Mouse (Mus musculus) telencephalon, adult 2 months (tissue): Measurements from ENCODE around the gene Map4k1.

Experiments
- DNase-seq: peaks from one replicate; pipeline ENCODE4 v3.0.0-alpha.2; 2011; ENCODE audit warnings: low read depth, low spot score

Gene Map4k1

DNA sequence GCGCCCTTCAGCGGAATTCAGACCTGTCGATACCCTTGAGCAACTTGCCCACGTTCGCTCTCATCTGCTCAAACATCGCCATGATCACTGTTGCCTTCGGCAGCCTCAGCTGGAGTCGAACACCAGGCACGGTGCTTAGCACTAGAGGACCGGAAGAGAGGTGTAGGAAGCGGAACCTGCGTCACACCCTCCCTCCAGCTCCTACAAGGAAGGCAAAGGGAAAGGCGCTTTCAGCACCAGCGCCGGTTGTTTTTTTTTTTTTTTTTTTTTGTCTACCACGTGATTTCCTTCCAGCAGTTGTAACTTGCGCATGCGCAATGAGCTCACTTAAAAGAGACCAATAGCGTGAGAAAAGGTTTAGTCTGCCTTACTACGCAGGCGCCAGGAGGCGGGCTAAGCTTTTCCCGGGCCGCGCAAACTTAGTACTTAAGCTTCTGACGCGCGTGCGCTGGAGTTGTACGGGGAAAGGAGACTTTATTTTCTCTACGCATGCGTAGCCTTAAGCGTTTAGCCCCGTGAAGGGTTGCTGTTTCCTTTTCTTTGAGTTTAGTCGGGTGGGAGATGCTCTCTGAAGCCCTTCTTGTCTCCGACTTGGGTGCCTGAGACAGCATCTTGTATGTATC is at the start of gene Map4k1, which contains the start of gene Eif3k:
Gene Map4k1, plus strand, starts transcription at position 400 of the 623 bp plus-strand sequence.
Gene Eif3k, minus strand, starts transcription at position 214 of the 623 bp plus-strand sequence.
- peak; percentile 99 for DNase-seq

DNA sequence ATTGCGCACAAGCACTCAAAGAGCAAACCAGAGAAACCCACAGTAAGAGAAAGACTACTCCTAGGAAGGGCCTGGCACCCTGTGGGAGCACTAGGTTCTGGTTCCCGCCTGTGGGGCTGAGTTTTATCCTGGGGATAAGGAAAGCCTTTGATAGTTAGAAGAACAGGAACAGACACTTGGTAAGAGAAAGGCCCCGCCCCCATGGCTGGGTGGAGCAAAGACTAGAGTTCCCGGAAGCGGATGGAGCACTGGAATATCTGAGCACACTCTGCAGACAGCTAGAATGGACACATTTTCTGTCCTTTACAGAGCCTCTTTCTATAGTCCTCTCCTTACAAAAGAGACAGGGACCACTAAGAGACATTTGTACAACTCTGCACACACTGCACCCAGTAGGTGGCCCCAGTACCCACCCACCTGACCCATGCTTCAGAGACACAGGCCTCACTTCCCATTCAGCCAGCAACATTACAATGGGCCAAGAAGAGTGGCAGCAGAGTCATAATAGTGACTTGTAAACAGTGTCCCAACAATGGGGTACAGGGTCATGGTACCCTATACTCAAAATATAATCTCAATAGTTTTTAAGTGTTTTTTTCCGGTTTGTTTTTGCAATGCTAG is 49.3 kb upstream of the Map4k1 start:
- DNase-seq, result no peak

DNA sequence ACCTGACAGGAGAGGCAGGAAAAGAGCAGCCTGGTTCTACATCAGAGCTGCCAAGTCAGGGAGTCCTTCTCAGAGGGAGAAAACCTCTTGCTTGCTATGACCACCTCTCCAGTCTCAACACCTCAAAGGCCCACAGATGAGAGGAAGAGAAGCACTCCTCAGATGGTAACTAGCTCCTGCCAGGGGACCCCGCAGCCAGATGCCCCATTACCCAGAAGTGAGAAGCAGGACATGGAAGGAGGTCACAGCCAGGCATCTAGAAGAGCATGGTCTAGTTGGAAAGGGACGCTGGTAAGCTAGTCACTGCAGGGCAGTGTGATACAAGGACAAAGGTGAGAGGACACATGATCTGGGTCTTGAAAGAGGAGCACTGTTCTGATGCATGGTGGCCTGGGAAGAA is 48.0 kb upstream of the Map4k1 start:
- no peak for DNase-seq

DNA sequence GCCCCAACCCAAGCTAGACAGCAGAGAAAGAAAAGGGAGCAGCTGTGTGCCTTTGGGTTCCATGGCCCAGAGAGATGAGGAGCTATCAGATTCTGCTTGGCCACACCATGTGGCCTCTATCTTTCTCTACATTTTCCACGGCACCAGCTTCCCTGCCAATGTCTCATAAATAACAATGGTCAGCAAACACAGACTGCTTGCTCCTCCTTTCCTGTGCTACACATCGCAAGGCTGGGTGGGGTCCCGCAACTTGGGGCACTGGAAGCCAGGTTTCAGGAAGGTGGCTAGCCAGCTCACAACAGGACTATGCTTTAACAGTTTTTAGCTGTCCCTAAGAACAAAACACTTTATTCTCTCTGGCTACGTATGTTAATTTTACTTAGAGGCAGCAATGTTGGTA is 45.1 kb upstream of the Map4k1 start:
- DNase-seq, result no peak

DNA sequence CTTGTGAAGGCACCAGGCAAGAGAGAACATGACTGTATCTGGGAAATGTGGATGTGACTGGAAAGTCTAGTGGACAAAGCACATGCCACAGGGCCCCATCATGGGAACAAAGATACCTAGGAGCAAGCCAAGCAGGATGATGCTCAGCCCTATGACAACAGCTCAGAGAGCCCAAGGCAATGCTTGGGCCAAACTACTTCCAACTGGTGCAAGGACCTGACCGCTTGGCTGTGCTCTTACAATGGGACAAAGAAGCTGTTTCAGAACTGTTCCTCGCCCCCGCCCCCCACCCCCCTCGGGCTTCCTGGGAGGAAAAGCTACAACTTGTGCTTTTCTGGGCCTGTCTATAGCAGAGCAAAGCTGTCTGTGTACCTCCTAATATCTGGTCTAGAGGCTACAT is 43.2 kb upstream of the Map4k1 start:
- no peak for DNase-seq

DNA sequence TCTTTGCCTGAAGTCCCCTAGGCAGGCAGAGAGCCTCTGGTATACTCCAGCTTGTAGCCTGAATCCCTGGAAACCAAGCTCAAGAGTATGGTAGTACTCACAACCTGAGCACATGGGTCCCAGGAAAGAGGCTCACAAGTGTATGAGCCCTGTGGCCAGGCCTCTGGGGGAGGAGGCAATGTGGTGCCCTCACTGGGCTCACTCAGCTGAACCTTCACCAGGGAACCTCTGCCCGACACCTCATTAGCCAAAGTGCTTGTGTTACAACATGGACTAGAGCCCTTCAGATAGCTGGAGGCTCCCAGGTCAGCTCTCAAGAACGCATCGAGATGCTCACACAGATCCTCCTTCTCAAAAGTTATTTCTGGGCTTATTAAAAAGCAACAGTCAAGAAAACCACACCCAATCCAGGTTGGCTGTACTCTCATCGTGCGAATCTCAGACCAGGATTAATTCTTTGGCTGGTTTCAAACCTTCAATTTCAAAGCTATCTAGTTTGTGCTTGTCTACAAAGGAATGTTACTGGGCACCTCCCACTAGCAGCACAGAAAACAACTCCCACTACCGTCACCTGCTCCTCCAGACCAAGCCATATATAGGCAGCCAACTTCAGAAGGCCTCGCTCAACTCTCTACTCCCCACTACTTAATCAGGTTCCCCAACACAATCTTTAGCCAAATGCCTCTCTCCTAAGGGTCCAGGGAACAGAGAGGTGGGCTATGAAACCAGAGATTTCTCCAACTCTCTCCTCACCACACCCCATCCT is 42.2 kb upstream of the Map4k1 start:
- DNase-seq, result no peak

DNA sequence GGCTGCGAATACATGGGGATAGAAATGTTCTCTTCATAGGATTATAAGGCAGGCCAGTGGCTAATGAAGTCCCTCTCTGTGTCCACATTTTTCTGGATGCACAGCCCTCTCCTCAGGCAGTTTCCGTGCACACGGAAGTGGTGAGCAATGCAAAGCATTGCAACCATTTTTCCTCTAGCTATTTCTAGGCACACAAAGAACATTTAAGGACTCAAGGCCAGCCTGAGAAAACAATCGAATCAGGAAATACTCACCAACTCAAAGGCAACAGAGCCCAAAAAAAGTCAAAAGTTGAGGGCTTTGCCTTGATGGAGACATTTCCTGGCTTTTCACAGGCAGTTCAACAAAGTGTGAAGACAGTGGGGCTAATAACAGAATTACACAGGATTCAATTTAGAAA is 40.7 kb upstream of the Map4k1 start:
- no peak for DNase-seq

DNA sequence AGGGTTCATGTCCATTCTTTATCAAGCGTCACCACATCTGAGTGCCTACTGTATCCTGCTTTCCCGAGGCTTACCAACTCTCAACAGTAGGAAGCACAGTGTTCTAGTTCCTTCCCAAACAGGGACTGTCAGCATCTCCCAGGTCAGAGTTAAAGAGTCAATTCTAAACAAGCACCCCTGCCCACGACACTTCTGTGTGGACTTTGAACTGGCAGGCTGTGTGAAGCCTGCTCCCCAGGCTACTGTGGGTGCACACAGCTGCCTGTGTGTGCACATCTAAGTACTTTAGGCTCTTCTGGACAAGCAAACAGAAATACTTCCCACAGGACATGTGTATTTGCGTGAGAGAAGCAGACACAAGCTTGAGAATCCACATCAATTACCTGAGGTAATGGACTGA is 40.3 kb upstream of the Map4k1 start:
- no peak for DNase-seq

DNA sequence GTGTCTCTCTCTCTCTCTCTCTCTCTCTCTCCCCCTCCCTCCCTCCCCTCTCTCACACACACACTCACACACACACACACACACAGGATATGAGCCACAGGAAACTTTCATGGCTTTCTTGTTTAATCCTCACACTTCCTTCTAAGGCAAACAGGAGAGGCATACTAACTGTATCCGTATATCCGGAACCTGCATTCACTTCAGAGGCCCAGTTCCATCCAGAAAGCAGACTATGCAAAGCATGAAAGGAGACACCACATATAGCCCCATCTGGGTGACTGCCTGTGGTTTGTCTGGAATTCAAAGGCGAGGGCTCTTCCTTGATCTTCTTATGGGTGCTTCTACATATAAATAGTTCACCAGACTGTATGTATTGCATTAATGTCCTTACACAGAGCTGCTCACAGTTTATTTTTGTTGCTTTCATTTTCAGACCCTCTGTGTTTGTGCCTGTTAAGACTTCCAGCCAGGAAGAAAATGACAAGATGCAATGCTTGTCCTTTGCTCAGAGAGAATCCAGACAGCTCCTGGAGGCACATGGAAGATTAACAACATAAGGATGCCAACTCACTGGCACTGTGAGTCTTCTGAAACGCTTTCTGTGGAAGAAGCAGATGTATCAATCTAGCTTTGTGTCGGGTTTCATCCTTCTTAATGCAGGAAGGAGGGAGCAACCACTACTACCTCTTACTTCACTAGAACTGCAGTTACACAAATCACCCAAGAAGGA is 38.2 kb upstream of the Map4k1 start:
- DNase-seq, result peak; percentile 61

DNA sequence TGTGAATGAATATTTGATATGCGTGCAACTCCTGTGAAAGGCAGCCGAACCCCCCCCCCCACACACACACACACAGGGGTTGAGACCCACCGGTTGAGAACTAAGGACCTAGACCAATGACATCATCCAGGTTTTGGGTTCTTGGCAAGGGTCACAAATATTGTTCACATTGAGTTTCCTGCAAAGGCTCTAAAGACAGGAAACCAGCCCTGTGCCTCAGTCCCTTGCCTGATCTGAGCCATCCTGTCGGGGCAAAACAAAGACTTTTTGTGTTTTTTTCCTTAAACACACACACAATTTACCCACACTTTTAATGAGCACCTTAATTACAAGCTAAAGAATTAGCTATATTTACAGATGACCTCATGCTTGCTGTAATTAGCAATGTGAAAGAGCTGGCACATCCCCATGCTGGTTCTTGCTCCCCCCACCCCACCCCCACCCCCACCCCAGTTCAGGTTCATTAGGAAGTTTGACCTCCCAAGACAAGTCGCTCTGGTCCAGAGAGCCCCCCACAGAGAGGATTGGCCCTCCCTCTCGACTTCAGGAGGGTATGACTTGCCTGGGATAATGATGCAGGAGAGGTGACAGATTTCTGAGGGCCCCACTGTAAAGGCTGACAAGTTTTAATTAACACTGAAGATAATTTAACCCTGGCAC is 37.0 kb upstream of the Map4k1 start:
- DNase-seq, result no peak

DNA sequence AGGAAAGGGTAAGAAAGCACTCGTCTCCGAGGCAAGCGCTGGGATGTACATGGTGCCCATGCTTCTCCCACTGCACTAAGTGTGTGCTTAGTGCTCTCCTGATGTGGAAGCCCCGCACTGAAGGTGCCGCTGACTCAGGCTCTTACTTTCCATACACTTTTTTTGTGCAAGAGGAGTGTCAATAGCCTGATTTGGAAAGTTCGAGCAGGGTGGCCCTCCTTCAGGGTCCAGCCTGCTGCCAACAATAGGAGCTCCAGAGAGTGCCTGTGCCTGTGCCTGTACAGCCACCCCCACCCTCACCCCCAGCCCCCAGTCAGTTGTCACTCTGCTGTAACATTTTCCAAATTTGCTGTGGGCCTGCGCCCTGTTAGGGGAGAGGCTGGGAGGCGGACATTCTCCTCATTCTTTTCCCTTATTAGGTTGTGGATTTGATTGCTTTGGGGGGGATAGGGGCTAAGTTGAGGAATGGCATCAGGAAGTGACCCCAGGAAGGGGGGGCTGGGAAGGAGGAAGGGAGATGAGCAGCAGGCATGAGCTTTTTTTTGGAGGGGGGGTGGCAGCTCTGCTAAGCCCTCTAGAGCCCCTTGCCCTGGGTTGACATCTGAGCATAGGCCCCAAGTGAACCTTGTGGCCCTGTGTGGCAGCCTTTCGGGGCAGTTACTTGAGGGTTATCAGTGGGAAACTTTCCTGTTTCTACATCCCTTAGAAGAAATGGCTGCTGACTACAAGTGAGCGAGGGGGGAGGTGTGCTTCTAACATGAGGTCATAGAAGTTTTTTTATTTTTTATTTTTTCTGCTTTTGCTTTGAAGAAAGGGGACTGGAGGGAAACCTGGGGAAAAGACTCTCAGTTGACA is 36.2 kb upstream of the Map4k1 start:
- DNase-seq, result no peak

DNA sequence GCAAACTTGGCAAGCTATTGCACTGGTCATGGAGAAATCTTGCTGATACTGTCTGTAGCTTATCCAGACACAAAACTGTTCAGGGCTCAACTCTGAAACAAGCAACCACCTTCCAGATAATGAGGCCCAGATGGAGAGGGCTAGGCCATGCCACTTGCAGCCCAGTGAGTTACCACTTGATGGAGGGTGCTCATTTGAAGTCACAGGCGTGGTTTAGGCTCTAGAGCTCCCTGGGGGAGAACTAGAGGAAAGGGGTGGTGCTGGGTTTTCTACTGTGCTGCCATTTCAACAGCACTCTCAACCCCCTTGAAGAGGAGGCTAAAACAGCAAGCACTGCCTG is 35.6 kb upstream of the Map4k1 start:
- no peak for DNase-seq

DNA sequence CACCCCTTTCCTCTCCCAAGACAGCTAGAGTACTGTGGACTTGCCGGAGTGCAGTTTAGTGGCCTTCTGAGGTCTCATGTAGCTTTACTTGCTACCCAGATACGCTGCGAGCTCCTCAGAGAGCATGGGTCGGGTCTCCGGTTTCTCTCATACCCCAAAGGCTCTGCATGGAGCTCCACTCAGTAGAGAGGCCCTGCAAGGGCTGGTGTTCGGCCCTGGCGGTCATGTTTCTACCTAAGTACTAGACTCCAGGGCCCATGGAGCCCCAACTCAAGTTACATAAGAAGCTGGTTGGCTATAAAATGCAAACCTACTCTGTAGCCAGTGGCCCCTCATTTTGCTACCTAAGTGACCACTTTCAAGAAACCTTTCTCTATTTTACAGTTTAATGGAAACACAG is 33.1 kb upstream of the Map4k1 start:
- no peak for DNase-seq

DNA sequence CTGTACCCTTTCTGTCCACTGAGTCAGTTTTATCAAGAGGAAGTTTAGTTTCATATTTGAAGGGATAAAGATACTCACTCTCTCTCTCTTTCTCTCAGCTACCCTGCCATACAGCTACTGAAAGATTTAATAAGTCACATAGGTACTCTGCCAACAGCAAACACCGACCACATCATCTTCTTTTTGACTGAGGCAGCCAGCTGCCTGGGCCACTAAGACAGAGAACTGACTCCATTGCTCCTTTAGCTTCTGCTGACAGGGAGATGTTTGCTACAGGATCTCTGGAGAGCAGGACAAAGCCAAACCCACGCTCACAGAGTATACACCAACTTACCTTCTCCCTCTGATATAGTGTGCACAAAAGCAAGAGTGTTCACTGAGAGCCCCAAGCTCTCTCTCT is 32.6 kb upstream of the Map4k1 start:
- no peak for DNase-seq

DNA sequence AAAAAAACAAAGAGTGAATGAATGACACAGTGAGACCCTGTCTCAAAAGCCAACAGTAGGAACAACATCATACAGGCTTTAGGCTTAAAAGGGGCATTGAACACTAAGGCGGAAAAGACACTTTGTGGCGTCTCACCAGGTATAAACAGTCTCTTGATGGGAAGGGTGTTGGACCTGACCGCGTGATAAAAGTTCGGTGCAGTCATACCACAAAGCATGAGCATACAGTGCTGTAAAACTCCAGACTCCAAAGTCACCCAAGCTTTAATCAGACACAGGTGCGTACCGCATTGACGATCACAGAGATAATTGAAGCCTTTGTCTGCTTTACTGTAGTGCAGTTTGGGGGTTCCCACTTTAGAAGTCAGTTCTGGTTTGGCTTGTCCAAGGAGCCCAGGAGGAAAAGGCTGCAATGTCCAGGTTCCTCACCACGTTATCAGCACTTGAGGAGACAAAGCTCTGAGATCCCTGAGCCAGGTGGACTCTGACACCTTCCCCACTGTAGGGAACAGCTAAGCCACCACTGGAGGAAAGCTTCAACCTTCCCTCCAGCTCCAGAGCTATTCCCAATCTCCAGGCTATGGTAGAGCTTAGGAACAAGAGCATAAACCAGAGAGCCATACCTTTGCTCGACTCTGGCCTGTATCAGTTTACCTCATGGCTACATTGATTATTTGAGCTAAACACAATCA is 31.4 kb upstream of the Map4k1 start:
- DNase-seq, result no peak

DNA sequence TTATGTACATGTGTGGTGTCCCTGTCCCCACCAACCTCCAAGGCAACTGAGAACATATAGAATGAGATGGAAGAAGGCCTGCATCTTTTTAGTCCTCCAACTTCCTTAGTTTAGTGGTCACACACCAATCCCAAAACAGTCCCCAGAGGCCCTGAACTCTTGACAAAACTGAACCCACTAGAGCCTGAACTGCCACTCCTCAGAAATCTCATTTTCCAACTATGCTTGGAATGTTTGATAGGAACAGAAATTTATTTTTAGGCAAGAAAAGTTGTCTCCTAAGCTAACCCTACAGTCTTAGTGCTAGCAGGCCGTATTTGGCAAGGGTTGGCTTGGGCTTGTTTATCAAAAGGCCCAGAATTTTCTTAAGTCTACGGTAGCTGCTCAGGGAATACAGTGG is 30.1 kb upstream of the Map4k1 start:
- no peak for DNase-seq

DNA sequence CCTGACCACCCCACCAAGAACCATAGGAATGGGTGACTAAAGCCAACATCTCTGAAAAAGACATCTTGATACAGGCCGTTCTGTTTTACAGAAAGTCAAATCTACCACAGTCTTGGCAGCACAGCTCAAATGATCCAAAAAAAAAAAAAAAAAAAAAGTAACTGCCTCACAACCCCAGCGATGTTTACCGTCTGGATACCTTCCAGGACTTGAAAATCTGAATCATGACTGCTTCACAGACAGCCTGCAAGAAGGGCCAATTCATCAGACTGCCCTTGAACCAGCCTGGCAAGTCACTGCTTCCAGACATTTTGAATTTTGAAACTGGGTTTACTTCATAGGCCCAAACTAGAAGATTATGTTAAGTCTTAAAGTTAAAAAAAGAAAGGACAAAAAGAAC is 29.1 kb upstream of the Map4k1 start:
- DNase-seq, result no peak

DNA sequence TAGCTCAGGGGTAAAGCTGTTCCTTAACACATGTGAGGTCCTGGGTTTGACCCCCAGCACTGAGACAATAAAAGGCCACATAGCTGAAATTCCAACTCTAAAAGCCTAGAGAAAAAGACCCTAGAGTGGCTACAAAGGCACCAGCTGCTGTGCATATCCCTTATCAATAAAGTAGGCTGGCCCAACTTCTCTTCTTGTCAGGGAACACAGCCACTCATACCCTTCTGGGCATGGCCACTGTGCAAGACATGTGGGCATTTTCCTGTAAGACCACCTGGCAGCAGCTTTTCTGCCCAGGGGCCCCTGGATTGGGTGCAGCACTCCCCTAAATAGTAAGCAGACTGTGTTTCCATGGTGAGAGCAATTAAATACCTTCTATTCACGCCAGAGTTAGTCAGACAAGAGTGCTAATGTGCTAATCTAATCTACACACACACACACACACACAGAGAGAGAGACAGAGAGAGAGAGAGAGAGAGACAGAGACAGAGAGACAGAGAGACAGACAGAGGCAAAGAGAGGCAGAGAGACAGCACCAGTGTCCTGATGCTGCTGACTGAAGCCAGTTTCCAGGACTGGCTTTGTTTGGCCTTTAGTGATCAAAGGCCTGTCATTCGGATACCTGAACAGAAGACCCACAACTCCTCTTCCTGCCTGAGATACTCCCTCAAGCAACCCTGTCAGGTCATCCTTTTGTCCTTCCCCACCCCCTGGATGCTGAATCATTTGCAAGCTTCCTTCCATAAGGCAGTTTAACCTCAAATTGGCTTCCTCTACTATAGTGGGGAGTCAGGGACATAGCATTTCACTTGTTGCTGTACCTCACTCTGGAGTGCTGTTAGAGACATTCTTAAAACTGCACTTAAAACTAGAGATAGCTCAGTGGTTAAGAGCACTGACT is 28.1 kb upstream of the Map4k1 start:
- DNase-seq, result no peak

DNA sequence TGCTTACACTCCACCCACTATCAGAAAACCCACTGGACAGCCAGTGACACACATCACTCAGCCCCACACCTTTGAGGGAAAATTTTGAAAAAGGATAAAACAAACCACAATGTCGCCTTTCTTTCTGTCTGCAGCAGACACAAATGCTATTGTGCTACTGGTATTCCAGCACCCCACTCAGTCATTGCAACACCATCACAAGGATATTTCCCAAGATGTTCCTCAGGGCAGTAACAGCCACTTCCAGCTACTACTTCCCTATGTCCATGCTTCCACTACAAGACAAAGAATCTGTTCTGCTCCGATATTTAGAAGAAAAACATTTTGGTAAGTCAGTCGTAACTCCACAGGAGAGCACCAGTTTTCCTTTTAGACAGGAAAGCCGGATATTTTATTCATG is 27.1 kb upstream of the Map4k1 start:
- no peak for DNase-seq
